Mouse (Mus musculus): ENCODE measurements around the gene Sash1.

The Sash1 gene

DNA sequence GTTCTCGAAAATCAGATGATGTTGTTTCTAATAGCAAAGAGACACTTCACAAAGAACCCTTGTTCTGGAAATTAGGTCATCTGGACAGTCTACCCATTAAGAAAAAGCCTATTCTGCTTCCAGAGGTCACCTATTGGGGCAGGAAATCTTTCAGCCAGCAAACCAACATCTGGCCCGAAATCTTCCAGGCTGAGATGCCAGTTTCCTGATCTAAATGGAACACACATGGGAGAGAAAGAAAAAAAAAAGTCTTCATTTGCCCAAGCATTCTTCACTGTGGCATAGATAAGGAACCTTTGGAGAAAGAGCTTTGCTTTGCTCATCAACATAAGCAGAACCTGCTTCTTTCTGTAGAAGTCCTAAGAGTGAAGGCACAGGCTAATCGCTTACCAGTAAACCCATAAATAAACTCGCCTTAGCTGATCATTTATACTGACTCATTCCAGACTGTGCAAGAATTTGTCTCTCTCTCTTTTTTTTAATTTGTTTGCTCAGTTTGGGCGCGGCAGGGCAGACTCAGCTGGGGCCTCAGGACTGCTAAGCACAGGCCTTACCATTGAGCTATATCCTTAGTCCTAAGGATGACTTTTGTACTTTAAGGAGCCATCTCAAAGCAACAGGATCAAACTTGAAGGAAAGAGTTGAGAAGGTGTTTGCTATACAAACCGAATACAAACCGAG is 13.1 kb upstream of the Sash1 start:
- peak; percentile 69 for DNase-seq (ENCODE audit: inconsistent ontology term)

DNA sequence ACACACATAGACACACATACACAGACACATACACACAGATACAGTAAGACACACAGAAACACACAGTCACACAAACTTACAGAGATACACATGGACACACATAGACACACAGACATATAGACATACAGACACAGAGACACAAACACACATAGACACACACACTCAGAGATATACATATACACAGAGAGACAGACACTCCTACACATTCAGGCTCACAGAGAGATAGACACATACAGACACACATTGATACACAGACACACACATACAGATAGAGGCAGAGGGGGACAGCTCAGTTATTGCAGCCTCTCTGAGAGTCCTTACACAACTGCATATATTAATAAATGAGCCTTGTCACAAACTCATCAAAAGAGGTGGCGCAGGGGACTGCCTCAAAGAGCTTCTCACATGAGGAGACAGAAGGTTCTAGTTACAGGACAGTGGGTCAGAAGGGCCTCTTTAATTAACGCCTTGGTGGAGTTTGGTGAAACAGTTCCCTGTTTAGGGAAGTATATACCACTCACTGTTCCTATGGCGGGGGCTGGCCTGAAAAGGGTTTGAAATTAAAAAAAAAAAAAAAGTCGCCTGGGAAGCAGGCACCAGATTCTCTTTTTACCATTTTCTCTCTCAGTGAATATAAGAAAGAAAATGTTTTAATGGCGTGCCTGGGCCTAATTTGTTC is 12.4 kb upstream of the Sash1 start:
- no peak for DNase-seq (ENCODE audit: inconsistent ontology term)

DNA sequence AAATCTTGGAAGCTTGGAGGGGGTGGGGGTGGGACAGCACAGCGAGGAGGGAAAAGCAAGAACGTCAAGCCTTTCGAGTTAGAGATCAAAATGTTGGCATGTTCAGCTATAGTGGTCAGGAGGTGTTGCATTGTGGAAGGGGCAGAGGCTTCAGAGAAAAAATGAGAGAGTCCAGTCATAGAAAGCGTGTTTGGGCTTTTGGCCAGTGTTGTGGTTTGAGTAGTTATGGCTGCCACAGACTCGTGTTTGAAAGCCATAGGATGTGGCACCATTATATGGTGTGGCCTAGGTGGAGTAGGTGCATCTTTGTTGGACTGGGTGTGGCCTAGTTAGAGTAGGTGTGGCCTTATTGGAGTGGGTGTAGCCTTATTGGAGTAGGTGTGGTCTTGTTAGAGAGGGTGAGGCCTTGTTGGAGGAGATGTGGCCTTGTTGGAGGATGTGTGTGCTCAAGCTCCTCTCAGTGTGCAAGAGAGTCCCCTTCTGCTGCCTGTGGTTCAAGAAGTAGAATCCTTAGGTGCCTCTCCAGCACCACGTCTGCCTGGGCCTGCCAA is 9.2 kb upstream of the Sash1 start:
- no peak for DNase-seq (ENCODE audit: inconsistent ontology term)

DNA sequence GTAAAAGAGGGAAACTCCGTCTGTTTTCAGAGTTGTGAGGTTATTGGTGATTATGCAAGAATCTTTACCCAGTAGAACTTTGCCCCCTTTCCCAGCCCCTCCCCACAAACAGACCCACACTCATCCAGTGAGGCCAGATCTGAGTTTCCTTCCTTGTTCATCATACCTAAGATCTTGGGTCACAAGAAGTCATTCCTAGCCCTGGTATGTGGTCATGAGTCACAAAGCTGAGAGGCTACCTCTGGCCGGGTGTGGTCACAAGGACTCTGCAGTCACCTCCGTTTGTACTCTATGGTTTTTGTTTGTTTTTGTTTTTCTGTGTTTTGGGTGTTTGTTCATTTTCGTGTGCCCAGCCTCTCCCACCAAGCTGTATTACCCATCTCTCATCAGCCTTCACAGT is 4.6 kb upstream of the Sash1 start:
- no peak for DNase-seq (ENCODE audit: inconsistent ontology term)

DNA sequence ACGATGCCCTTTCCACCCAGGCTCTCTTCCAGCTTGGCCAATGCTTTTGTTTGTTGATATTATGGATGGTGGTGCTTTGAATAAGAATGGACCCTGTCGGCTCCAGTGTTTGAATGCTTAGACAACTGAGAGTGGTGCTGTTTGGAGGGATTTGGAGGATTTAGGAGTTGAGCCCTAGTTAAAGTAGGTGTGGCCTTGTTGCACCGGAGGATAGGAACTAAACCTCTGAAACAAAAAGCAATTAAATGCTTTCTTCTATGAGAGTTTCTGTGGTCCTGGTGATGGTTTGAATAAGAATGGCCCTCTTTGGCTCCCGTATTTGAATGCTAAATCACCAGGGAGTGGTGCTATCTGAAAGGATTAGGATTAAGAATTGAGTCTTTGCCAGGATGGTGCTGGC is 3.5 kb upstream of the Sash1 start:
- no peak for DNase-seq (ENCODE audit: inconsistent ontology term)

DNA sequence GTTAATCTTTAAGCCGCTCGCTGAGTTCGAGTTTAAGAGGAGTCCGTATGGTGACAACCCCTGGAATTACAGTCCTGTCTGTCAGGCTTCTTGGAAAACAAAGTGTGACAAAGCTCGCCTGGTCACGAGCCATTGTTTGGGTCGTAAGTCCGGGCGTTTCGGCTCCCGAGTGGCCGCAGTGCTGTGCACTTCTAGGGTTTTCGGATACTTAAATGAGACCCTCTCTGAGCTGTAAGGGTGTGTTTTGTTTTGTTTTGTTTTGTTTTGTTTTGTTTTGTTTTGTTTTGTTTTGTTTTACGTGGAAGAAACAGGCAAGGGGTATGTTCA is 621 bp upstream of the Sash1 start:
- DNase-seq (ENCODE audit: inconsistent ontology term): no peak

DNA sequence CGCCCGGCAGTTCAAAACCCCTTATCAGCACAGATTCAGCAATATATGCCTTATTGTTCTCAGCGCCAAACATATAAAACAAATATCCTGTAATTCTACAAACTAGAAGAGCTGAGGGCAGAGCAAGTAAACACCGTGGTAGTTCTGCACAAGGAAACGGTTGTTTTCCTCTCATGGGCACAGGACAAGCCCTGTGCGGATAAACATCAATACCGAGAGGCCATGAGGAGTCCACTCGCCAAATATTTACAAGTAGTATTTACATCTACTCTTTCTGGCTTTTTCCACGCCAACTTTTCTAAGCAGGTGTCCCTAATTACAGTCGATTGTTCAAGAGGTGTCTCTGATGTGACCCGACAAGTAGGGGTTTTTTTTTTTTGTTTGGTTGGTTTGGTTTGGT is 669 bp downstream of the Sash1 start:
- no peak for DNase-seq (ENCODE audit: inconsistent ontology term)

DNA sequence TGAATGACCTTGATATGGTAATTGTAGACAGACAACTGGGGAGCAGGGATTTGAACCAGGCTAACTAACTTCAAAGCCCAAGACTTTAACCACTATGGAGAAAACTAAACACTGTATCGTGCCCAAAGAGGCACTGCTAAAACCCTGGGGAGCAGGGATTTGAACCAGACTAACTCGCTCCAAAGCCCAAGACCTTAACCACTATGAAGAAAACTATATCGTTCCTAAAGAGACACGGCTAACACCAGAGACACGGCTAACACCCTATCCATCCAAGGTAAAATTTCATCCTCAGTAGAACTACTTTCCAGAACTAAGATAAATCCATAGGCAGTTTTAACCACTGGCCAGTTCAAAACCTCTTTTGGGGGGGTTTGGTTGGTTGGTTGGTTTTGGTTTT is 1.3 kb downstream of the Sash1 start:
- no peak for DNase-seq (ENCODE audit: inconsistent ontology term)

DNA sequence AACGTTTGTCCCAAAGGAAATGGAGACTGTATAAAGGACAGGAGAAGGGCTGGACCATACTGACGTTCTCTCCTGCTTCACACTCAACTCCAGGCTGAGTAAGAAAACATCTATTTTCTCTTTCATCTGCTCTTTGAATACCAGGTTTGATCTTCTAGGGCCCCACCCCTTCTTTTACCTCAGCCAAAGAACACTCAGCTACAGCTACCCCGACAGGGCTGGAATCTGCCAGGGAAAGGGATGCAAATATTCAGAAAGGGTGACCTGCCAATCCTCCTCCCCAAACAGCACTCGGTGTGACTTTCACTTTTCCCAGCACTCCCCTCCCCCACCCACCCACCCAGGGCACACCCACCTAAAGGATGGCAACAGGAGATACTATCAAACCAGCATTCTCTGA is 2.2 kb downstream of the Sash1 start:
- no peak for DNase-seq (ENCODE audit: inconsistent ontology term)

DNA sequence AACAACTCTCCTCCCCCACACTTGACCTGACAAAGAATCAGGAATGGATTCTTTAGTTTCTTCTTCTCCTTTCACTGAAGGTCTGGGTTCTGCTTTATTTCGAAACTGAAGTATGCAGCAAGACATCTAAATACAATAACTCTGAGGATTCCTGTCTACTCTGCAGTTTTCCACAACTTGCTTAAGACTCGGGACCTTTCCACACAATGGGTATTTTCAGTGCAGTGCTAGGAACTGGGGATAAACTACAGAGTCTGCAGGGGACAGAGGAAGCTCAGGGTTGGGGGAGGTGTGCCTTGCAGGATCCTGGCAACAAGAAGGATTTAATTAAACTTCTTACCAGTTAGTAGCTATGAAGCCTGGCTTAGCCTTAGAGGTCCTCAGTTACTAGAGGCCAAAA is 4.1 kb downstream of the Sash1 start:
- DNase-seq (ENCODE audit: inconsistent ontology term): no peak

DNA sequence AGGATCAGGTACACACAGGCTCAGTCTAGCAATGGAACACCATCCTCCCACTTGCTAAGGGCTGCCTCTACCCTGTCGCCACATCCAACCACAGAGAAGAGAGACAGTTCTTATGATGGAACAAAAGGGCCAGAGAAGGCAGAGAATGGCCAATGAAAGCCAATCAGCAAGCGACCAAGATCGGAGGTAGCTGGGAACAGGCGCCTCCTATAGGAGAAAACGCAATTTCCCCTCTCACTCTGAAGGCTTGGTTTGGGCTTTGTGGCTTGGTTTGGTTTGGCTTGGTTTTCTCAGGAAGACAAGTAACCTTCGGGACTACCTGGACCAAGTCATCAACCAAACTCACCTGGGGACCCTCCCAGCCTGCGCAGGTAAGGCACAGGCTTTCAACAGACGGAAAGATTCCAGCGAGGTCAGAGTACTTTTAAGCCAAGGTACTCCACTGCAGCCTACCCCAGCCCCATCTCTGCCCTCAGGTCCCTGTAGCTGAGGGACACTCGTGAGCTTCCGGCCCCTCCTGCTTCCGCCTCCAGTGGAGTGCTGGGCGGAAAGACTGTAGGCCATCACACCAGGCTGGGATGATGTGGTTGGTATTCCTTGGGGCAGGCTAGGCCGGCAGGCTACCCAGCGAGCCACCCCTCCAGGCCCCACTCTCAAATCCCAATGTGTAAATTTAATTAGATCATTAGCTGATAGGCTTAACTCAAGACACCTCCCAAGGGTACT is 4.8 kb downstream of the Sash1 start:
- DNase-seq (ENCODE audit: inconsistent ontology term): no peak

DNA sequence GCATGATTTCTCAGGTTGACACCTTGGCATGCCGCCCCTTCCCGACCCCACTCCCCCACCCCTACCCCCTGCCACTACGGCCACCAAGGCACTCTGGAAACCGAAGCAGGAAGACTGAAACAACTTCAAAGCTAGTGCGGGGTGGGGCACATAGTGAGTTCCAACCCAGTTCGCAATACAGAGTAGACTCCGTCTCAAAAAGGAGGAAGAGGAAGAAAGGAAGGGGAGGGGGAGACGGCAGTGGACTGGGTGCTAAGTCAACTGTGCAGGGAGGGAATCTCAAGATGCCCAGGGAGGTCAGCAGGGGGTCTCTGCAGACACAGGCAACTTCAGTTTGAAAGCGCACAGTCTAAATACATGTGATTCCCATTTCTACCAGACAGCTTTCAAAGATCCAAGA is 7.0 kb downstream of the Sash1 start:
- DNase-seq (ENCODE audit: inconsistent ontology term): no peak

DNA sequence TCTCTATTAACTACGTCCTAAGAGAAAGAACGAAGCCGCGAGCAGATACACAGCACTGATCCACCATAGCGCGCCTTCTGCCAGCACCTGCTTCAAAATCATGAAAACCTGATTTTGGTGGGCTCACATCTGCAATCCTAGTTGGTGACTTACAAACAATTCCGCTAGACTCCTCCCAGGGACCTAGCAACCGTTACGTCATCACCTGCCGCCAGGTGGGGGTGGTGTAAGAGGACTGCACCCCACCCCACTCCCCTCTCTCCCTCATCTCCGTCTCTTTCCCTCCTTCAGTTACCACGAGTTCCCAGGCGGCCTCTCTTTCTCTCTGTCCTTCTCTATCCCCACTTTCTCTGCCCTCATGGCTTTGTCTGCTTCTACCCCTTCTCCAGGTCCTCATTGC is 7.5 kb downstream of the Sash1 start:
- DNase-seq (ENCODE audit: inconsistent ontology term): no peak

DNA sequence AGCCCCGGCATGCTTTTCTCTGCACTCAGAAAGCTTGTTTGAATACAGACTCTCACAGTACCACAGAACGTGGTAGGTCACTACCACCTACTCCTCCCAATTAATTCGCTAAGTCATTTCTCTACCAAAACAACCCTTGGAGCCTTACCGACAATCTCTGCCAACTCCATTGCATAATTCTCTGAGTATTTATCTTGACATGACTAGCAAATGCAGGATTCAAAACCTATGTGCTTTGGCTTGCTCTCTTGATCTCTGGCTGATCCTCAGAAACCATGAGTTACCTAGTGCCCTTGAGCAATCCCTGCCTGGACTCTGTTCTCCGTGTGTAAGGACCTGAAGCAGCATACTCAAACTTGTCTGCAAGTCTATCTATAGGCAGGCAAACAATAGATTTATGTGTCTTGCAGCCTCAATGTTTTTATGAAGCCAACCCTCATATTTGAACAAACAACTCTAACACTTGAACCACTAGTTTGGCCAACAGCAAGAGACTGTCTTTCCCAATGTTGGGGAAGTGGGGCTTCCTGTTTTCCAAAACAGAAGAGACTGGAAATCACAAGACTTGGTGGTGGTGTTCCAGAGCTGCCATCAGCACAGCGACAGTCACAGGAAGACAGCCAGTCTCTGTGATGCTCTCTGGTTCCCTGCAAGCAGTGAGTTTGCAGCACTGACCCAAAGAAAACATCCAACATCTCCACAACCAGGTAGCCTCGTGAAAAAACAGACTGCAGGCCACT is 12.1 kb downstream of the Sash1 start:
- DNase-seq (ENCODE audit: inconsistent ontology term): peak; percentile 41

DNA sequence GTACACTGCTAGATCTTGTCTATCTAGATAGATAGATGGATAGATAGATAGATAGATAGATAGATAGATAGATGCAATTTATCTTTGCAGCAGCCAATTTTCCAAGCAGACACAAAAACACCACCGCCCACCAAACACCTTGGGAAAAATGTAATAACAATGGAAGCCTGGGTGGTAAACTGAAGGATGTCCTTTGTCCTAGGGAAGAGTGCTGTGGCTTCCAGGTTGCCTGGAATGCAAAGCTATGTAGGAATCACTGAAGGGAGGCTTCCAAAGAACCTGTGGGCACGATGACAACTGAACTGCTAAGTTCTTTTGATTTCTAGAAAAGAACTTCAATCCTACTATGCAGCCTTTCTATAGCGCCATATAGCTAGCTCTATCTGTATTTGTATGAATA is 13.1 kb downstream of the Sash1 start:
- no peak for DNase-seq (ENCODE audit: inconsistent ontology term)

DNA sequence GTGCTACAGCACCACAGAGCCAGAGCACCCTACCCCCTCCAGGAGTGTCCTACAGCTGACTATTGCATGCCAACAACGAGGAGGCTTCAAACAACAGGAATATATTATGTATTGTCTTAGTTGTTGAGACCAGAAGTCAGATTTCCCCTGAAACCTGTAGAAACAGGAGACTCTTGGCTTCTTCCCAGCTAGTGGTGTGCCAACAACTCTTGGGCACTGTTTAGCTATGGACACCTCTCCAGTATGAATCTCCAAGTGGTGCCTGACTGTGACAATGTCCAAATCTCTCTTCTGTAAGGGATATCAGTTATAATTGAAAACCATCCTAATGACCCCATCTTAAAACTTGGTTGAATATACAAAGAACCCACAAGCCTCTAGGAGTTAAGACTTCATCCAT is 13.9 kb downstream of the Sash1 start:
- DNase-seq (ENCODE audit: inconsistent ontology term): no peak

DNA sequence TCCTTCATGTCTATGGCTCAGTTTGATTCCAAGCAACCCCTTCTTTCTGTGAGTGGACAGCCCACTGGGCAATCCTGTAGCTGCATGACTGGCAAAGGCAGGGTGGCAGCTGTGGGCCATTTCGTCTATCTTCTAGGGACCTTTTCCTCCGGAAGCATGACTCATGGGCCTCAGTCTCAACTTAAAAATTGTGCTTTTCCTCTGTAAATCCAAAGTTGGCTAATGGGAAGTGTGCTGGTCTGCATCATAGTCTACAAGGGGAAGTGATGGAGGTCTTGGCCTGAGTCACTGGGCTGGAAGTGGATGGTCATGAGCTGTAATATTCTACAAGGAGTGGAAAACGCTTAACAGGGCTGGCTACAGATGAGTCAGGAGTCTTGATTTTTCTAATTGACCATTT is 15.5 kb downstream of the Sash1 start:
- DNase-seq (ENCODE audit: inconsistent ontology term): no peak

DNA sequence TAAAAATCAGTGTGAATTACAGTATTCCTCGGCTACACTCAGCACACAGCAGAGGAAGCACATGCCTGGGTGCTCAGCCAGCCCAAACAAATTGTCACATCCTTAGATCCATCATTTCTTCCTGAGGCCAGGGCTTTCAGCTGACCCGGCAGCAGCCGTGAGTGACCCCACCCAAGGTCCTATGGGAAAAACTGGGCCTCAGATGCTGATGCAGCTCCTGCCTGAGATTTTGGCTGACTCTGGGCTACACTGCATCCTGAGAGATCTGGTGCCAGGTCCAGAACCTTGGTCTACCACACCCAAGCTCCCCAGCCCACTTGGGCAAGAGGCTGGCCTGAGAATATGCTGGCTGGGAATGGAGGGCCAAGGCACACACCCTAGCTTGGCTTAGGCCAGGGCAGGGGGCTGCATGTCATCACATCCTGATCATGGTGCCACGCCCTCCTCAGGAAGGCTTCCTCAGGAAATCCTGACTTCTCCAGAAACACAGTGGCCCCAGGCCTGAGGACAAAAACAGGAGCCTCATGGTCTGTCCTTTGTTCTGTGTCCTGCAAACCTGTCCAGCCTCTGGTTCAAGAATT is 19.7 kb downstream of the Sash1 start:
- no peak for DNase-seq (ENCODE audit: inconsistent ontology term)

DNA sequence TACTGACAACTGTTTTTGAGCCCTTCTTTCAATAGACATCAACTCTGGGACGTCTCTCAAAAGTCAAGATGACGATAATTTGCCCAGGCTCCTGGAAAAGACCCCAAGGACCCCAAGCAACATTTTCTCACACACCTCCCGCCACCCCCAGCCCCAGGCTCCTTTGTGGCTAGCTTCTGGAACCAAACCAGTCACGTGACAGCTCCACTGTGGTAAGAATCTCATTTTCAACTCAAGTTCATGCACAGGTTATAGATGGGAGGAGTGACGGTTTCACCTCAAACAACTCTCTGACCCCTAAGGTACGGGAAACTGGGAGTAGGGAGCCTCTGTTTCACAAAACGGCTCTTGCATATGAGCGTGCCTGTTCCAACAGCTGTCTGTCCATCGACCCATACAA is 25.2 kb downstream of the Sash1 start:
- DNase-seq (ENCODE audit: inconsistent ontology term): no peak

DNA sequence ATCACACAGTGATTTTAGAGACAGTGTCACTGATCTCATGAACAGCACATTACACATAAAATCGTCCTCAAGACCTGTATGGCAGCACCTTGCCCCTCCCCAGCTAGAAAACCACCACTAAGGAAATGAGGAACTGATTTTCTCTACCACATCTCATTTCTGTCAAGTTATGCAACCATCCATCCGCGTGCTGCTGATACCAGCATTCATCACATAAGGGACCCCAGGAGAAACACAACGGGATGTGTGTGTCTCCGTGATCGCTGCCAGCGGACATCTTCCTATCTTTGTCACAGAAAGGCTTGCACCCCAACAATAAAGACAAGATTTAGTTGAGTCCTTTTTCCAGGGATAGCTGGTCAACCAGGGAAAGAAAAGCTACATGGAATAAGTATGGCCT is 27.2 kb downstream of the Sash1 start:
- no peak for DNase-seq (ENCODE audit: inconsistent ontology term)

DNA sequence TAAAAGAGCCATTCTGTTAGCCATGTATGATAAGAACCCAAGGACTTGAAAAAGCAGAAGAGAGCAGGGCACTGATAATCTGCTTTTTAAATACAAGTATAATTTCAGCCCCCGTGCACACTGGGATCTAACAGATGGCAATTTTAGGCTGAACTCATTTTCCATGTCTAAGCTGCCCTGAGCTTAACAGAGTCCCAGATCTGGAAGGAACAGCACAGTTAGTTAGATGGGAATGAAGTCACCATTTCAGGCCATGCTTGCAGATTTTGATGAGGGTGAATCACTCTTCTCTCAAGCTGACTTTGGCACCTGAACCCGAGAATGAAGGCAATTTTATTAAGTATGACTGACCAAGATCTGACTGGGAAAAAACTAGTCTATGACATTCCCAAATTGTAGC is 28.9 kb downstream of the Sash1 start:
- no peak for DNase-seq (ENCODE audit: inconsistent ontology term)

DNA sequence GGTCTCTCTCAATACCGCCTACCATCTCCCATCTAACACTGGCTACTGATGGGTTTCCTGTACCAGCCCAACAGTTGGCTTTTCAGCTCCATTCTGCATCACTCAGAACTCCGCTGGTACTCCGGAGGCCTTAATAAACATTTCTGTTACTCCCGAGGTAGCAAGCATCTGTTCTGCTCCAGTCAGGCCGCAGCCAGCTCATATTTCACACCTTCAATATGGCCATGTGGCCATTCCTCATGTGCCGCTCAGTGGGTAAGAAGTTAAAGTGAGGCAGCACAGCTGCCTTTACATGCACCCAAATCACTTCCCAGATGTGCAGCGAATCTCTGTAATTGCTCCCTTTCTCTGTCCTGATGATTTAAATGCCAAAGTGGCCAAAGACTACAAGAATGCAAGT is 32.5 kb downstream of the Sash1 start:
- no peak for DNase-seq (ENCODE audit: inconsistent ontology term)

Data from Muller cell, postnatal 12 days (primary cell).